Mouse (Mus musculus) midbrain, embryonic 10.5 days (tissue): Measurements from ENCODE around the gene Rarg. TPM values are rescaled to one million over a fixed set of nuclear protein-coding genes. Genes with fewer than 3 reads are reported as not detected.
"Not testable (repeated sequence)": the region's sequence is repeated elsewhere in the genome, so short reads cannot be mapped to it uniquely, and the experiment has no call there.

Experiments
- DNase-seq: peaks from one replicate; pipeline ENCODE4 v3.0.0-alpha.2; 2017; ENCODE audit warnings: low spot score
- H3K27ac ChIP-seq: fragments of 300-500 bp; sonication (generic); replicated peaks from 2 replicates; pipeline ENCODE4 v1.5.1; 2016; ENCODE audit warnings: mild to moderate bottlenecking
- H3K27me3 ChIP-seq: fragments of 300-500 bp; sonication (generic); 2 replicates; pipeline ENCODE4 v1.6.1; 2016; ENCODE audit warnings: low read depth, mild to moderate bottlenecking; ENCODE audit not compliant: poor library complexity, severe bottlenecking
- H3K36me3 ChIP-seq: fragments of 300-500 bp; sonication (generic); 2 replicates; pipeline ENCODE4 v1.6.1; 2016; ENCODE audit warnings: mild to moderate bottlenecking, moderate library complexity
- H3K4me1 ChIP-seq: fragments of 300-500 bp; sonication (generic); 2 replicates; pipeline ENCODE4 v1.6.1; 2016
- H3K4me3 ChIP-seq: fragments of 300-500 bp; sonication (generic); 2 replicates; pipeline ENCODE4 v1.5.1; 2016; ENCODE audit warnings: mild to moderate bottlenecking, moderate library complexity
- H3K9me3 ChIP-seq: fragments of 300-500 bp; sonication (generic); replicated peaks from 2 replicates; pipeline ENCODE4 v1.6.1; 2016; ENCODE audit warnings: mild to moderate bottlenecking
- WGBS: fragments of 180-500 bp; shearing (Covaris S2); methylation state at CpG from one replicate; pipeline ENCODE4 v1.1.7; 2016; 5-methylcytosine and 5-hydroxymethylcytosine counted together
- polyA plus RNA-seq: library from polyadenylated mRNA; unstranded; fragments of >200 nt; fragmentation: Nextera tagmentation; extraction: Ambion mirVana; gene quantifications from 2 replicates; pipeline ENCODE4 v1.2.1, GENCODE M21; 2016

The Rarg gene
- polyA plus RNA-seq, 1 experiment from 2014 or later: 16.2 TPM

GRCm38 (mm10) chr15:102242404-102243228 lies 14.7 kb downstream of the Rarg start:
- Histone ChIP-seq H3K27me3 (peaks cover 82% of the 10 kb centered on the region), H3K4me3 (no peak overlapping the region), H3K9me3 (no peaks in the 10 kb centered on the region), H3K36me3 (no peaks in the 10 kb centered on the region), H3K27ac (no peak overlapping the region), H3K4me1 (peaks cover 51% of the 10 kb centered on the region)
- WGBS: 26% methylated on average over 12 of the region's 12 CpGs
- no peak for DNase-seq

- H3K4me1 ChIP-seq: peaks cover 38% of the 10 kb centered on the region
- 85% methylated on average over 4 of the region's 4 CpGs for WGBS
- peaks cover 62% of the 10 kb centered on the region for H3K27me3 ChIP-seq
- no peak overlapping the region for H3K27ac ChIP-seq
- H3K4me3 ChIP-seq: no peak overlapping the region
- no peak for DNase-seq
- H3K9me3 ChIP-seq: no peaks in the 10 kb centered on the region
- no peaks in the 10 kb centered on the region for H3K36me3 ChIP-seq
Measured at GRCm38 (mm10) chr15:102240607-102241006, 16.7 kb downstream of the Rarg start.

GRCm38 (mm10) chr15:102239851-102240250 lies 17.5 kb downstream of the Rarg start:
- Histone ChIP-seq H3K36me3 (no peaks in the 10 kb centered on the region), H3K4me1 (peaks cover 38% of the 10 kb centered on the region), H3K9me3 (no peaks in the 10 kb centered on the region), H3K4me3 (no peak overlapping the region), H3K27ac (no peak overlapping the region), H3K27me3 (peaks cover 54% of the 10 kb centered on the region)
- 76% methylated on average over 11 of the region's 11 CpGs for WGBS
- no peak for DNase-seq

- no peaks in the 10 kb centered on the region for H3K36me3 ChIP-seq
- H3K27me3 ChIP-seq: peaks cover 48% of the 10 kb centered on the region
- no peak overlapping the region for H3K27ac ChIP-seq
- no peaks in the 10 kb centered on the region for H3K9me3 ChIP-seq
- 11% methylated on average over 9 of the region's 9 CpGs for WGBS
- peaks cover 40% of the 10 kb centered on the region for H3K4me1 ChIP-seq
- DNase-seq: peak; percentile 86
- H3K4me3 ChIP-seq: peak overlapping the region; percentile 3; the same call in 1 of the 2 replicates
Measured at GRCm38 (mm10) chr15:102239260-102239590, 18.1 kb downstream of the Rarg start.

GRCm38 (mm10) chr15:102238543-102239259 lies 18.6 kb downstream of the Rarg start:
- Histone ChIP-seq H3K36me3 (no peaks in the 10 kb centered on the region), H3K4me1 (peaks cover 40% of the 10 kb centered on the region), H3K9me3 (no peaks in the 10 kb centered on the region), H3K4me3 (peak overlapping the region; percentile 3; the same call in 1 of the 2 replicates), H3K27ac (no peak overlapping the region), H3K27me3 (peaks cover 43% of the 10 kb centered on the region)
- WGBS: 90% methylated on average over 14 of the region's 14 CpGs
- no peak for DNase-seq

GRCm38 (mm10) chr15:102235371-102236027 lies 21.8 kb downstream of the Rarg start:
- 25% methylated on average over 21 of the region's 21 CpGs for WGBS
- DNase-seq: peak; percentile 39
- peak overlapping the region; percentile 44 for H3K4me3 ChIP-seq

GRCm38 (mm10) chr15:102233896-102234295 lies 23.4 kb downstream of the Rarg start:
- Histone ChIP-seq H3K27ac (peak overlapping the region; percentile 38; the same call in 1 of the 2 replicates), H3K4me1 (peaks cover 36% of the 10 kb centered on the region), H3K27me3 (no peaks in the 10 kb centered on the region), H3K36me3 (no peaks in the 10 kb centered on the region), H3K4me3 (no peak overlapping the region), H3K9me3 (no peaks in the 10 kb centered on the region)
- DNase-seq: no peak
- 27% methylated on average over 2 of the region's 2 CpGs for WGBS

More at GRCm38 (mm10) chr15:102235371-102236027, 21.8 kb downstream of the Rarg start:
- Histone ChIP-seq H3K36me3 (no peaks in the 10 kb centered on the region), H3K9me3 (no peaks in the 10 kb centered on the region), H3K27me3 (peaks cover 11% of the 10 kb centered on the region), H3K27ac (peak overlapping the region; percentile 83), H3K4me1 (peaks cover 36% of the 10 kb centered on the region)

GRCm38 (mm10) chr15:102232764-102233163 lies 24.6 kb downstream of the Rarg start:
- no peaks in the 10 kb centered on the region for H3K27me3 ChIP-seq
- DNase-seq: no peak
- no peak overlapping the region for H3K4me3 ChIP-seq
- no peaks in the 10 kb centered on the region for H3K9me3 ChIP-seq
- H3K4me1 ChIP-seq: peaks cover 36% of the 10 kb centered on the region
- WGBS: 88% methylated on average over 7 of the region's 7 CpGs
- no peak overlapping the region for H3K27ac ChIP-seq
- H3K36me3 ChIP-seq: no peaks in the 10 kb centered on the region

GRCm38 (mm10) chr15:102231748-102232147 lies 25.6 kb downstream of the Rarg start, which contains the start of gene Itgb7:
TSS of gene Itgb7 (minus strand) at chr15:102231944.
- Histone ChIP-seq H3K36me3 (no peaks in the 10 kb centered on the region), H3K27me3 (no peaks in the 10 kb centered on the region), H3K4me1 (peaks cover 36% of the 10 kb centered on the region), H3K4me3 (no peak within 1 kb of the TSS), H3K9me3 (no peaks in the 10 kb centered on the region), H3K27ac (no peak within 1 kb of the TSS)
- no peak for DNase-seq
- WGBS: 59% methylated on average over 6 of the region's 6 CpGs

GRCm38 (mm10) chr15:102230408-102231321 lies 26.7 kb downstream of the Rarg start:
- H3K27me3 ChIP-seq: no peaks in the 10 kb centered on the region
- H3K4me1 ChIP-seq: peaks cover 29% of the 10 kb centered on the region
- no peaks in the 10 kb centered on the region for H3K9me3 ChIP-seq
- no peak for DNase-seq
- H3K36me3 ChIP-seq: no peaks in the 10 kb centered on the region
- no peak overlapping the region for H3K27ac ChIP-seq
- 86% methylated on average over 17 of the region's 17 CpGs for WGBS
- no peak overlapping the region for H3K4me3 ChIP-seq

- not testable (repeated sequence) for H3K36me3 ChIP-seq, H3K9me3 ChIP-seq, H3K27ac ChIP-seq, H3K4me3 ChIP-seq, DNase-seq
- peaks cover 14% of the 10 kb centered on the region for H3K4me1 ChIP-seq
- 72% methylated on average over 6 of the region's 6 CpGs for WGBS
- H3K27me3 ChIP-seq: peaks cover 37% of the 10 kb centered on the region
Measured at GRCm38 (mm10) chr15:102225619-102226018, 31.7 kb downstream of the Rarg start.
